Mouse (Mus musculus) cerebellum, adult 2 months (tissue): Measurements from ENCODE around the gene Abhd2.

Experiments used
- CTCF ChIP-seq: fragments of 200-500 bp; IDR thresholded peaks from 2 replicates; pipeline ENCODE4 v1.5.1; 2011; ENCODE audit warnings: low read depth, mild to moderate bottlenecking, control low read depth, low read length, moderate library complexity, borderline replicate concordance; ENCODE audit not compliant: insufficient read depth
- POLR2A ChIP-seq: fragments of 200-500 bp; IDR thresholded peaks from 2 replicates; pipeline ENCODE4 v1.6.1; 2011; ENCODE audit warnings: low read length, control low read depth, borderline replicate concordance; ENCODE audit not compliant: insufficient read depth

DNA sequence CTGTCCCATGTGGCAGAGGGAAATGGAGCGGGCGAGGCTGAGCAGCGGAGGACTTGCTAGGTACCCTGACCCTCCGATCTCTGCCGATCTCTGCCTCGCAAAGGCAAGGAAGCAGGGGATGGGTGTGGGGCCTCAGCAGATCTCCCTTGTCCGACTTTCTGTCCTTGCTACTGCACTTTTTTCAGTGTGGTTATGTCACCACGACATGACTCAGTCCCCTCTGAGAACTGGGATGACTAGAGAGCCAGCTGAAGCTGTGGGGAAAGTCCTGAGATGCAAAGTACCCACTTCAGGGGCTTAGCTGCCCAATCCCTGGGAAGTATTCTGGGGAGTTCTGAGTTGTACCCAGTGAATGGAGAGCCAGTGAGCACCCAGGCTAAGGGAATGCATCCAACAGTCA, 114.1 kb downstream of the Abhd2 start:
- TF ChIP-seq CTCF (no peak), POLR2A (no peak)
